Mouse (Mus musculus) cerebellum, adult 2 months (tissue): ENCODE data around the gene Abcc2.

ENCODE experiments used
- CTCF ChIP-seq: fragments of 200-500 bp; IDR thresholded peaks from 2 replicates; pipeline ENCODE4 v1.5.1; 2011; ENCODE audit warnings: low read depth, mild to moderate bottlenecking, control low read depth, low read length, moderate library complexity, borderline replicate concordance; ENCODE audit not compliant: insufficient read depth
- POLR2A ChIP-seq: fragments of 200-500 bp; IDR thresholded peaks from 2 replicates; pipeline ENCODE4 v1.6.1; 2011; ENCODE audit warnings: low read length, control low read depth, borderline replicate concordance; ENCODE audit not compliant: insufficient read depth

DNA sequence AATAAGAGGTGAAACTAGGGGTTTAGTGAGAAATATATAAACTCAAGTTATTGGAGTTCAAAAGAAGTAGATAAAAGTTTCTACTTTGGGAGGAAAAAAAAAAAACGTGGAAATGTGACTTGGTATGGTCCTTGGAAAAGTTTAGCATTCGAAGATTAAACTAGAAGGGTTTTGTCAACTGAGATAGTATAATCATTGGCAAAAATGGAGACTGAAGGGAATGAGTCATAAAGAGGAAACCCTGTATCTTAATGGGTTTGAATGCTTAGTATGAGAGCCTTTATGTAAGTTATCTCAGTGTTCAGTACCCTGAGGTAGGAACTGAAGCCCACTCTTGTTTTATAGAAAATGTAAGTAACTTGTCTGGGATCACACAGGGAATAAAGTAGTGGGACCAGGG, 27.1 kb upstream of the Abcc2 start:
- TF ChIP-seq CTCF, result no peak
- no peak for TF ChIP-seq POLR2A
